10 mouse cellular contexts compared by ENCODE assay signal in genomic region chr12:52790350-52790768, GRCm38 (mm10).
DNase-seq lines count a peak whose midpoint lies in the region; ATAC-seq and TF ChIP-seq lines count a peak whose summit lies in the region.
"Had no signal": no experiment of that assay in that cellular context is flagged by ENCODE, and none has a peak within 500 bp of the region (broad histone marks: within the 10 kb centered on the region; RNA-seq: fewer than 3 reads in every experiment).

No protein-coding gene starts in this region.

- TF ChIP-seq EP300 in heart, postnatal 0 days (IDR thresholded peaks at IDR 0.05; ENCODE audit: low read depth) = 0 out of 2 replicates have a peak, but pooled peaks have one; percentile 21

- 23% methylated on average over 8 of the region's 8 CpGs for WGBS in kidney, embryonic 16.5 days
- 3% methylated on average over 8 of the region's 8 CpGs for WGBS in heart, postnatal 0 days
- WGBS in midbrain, embryonic 11.5 days = 10% methylated on average over 8 of the region's 8 CpGs
- 22% methylated on average over 8 of the region's 8 CpGs for WGBS in kidney, embryonic 15.5 days

- no peaks in the 10 kb centered on the region for H3K36me3 ChIP-seq in kidney, embryonic 16.5 days (ENCODE audit: insufficient read depth, low read length)
- no peaks in the 10 kb centered on the region for H3K36me3 ChIP-seq in heart, postnatal 0 days (replicated peaks; ENCODE audit: control insufficient read depth, insufficient read depth, low read length)
- no peaks in the 10 kb centered on the region for H3K36me3 ChIP-seq in midbrain, embryonic 11.5 days (ENCODE audit: control insufficient read depth, insufficient read depth, low read length)
- no peaks in the 10 kb centered on the region for H3K36me3 ChIP-seq in kidney, embryonic 15.5 days
- H3K36me3 ChIP-seq: embryonic facial prominence, embryonic 13.5 days had no signal

- no peak overlapping the region for H3K4me2 ChIP-seq in kidney, embryonic 16.5 days (replicated peaks; ENCODE audit: low read depth, low read length)
- peak overlapping the region; percentile 56 for H3K4me2 ChIP-seq in heart, postnatal 0 days (ENCODE audit: low read depth, low read length)
- H3K4me2 ChIP-seq in midbrain, embryonic 11.5 days = no peak overlapping the region; the same call in 1 of the 2 replicates
- no peak overlapping the region for H3K4me2 ChIP-seq in kidney, embryonic 15.5 days
- H3K4me2 ChIP-seq: embryonic facial prominence, embryonic 13.5 days had no signal

- H3K27ac ChIP-seq in kidney, embryonic 16.5 days (ENCODE audit: low read length) = no peak overlapping the region
- H3K27ac ChIP-seq in heart, postnatal 0 days (ENCODE audit: low read depth) = peak overlapping the region; percentile 76
- H3K27ac ChIP-seq in midbrain, embryonic 11.5 days (ENCODE audit: low read depth, low read length) = no peak overlapping the region
- no peak overlapping the region for H3K27ac ChIP-seq in kidney, embryonic 15.5 days
- H3K27ac ChIP-seq: embryonic facial prominence, embryonic 13.5 days; macrophage had no signal

- no peak for TF ChIP-seq CTCF in heart, postnatal 0 days (IDR thresholded peaks at IDR 0.05; ENCODE audit: low read depth)

- DNase-seq in kidney, postnatal 10 days = peak; percentile 11
- DNase-seq in cerebellum, postnatal 36 days = peak; percentile 61 to 66
- DNase-seq in heart, postnatal 0 days (ENCODE audit: low spot score) = peak; percentile 71
- peak; percentile 89 for DNase-seq in midbrain, embryonic 11.5 days (ENCODE audit: low spot score, missing footprints)
- no peak for DNase-seq in frontal cortex, adult 2 months (ENCODE audit: extremely low spot score in 1 of 2, low spot score in 1 of 2)
- DNase-seq in right cerebral cortex, postnatal 14 days = no peak

- peaks cover 2% of the 10 kb centered on the region; the same call in 1 of the 2 replicates for H3K27me3 ChIP-seq in kidney, embryonic 16.5 days (ENCODE audit: insufficient read depth, low read length)
- H3K27me3 ChIP-seq in heart, postnatal 0 days (ENCODE audit: control insufficient read depth, insufficient read depth, low read length) = no peaks in the 10 kb centered on the region
- no peaks in the 10 kb centered on the region for H3K27me3 ChIP-seq in midbrain, embryonic 11.5 days (ENCODE audit: control insufficient read depth, insufficient read depth, low read length)
- peaks cover 7% of the 10 kb centered on the region; the same call in 1 of the 2 replicates for H3K27me3 ChIP-seq in kidney, embryonic 15.5 days

- no peaks in the 10 kb centered on the region for H3K4me1 ChIP-seq in kidney, embryonic 16.5 days (ENCODE audit: insufficient read depth, low read length)
- H3K4me1 ChIP-seq in heart, postnatal 0 days (ENCODE audit: control insufficient read depth, insufficient read depth) = peaks cover 7% of the 10 kb centered on the region
- H3K4me1 ChIP-seq in midbrain, embryonic 11.5 days (ENCODE audit: control insufficient read depth, insufficient read depth, low read length) = peaks cover 23% of the 10 kb centered on the region
- no peaks in the 10 kb centered on the region; the same call in 1 of the 2 replicates for H3K4me1 ChIP-seq in kidney, embryonic 15.5 days

- no peak overlapping the region for H3K4me3 ChIP-seq in kidney, embryonic 16.5 days (ENCODE audit: low read length)
- peak overlapping the region; percentile 24 for H3K4me3 ChIP-seq in heart, postnatal 0 days (ENCODE audit: low read depth, low read length)
- H3K4me3 ChIP-seq in midbrain, embryonic 11.5 days (ENCODE audit: low read depth, low read length) = no peak overlapping the region
- no peak overlapping the region for H3K4me3 ChIP-seq in kidney, embryonic 15.5 days (replicated peaks)
- H3K4me3 ChIP-seq: embryonic facial prominence, embryonic 13.5 days had no signal

- no peak for ATAC-seq in kidney, embryonic 16.5 days (ENCODE audit: low FRiP score, low TSS enrichment)
- peak; percentile 94 for ATAC-seq in heart, postnatal 0 days (ENCODE audit: insufficient read depth, low read depth)
- peak; percentile 90 for ATAC-seq in midbrain, embryonic 11.5 days (ENCODE audit: low FRiP score)
- no peak for ATAC-seq in kidney, embryonic 15.5 days (replicated peaks; ENCODE audit: low FRiP score)

- no peak overlapping the region for H3K9ac ChIP-seq in kidney, embryonic 16.5 days (replicated peaks; ENCODE audit: low read length)
- peak overlapping the region; percentile 34; the same call in 1 of the 2 replicates for H3K9ac ChIP-seq in heart, postnatal 0 days (replicated peaks; ENCODE audit: low read depth, low read length)
- peak overlapping the region; percentile 13; the same call in 1 of the 2 replicates for H3K9ac ChIP-seq in midbrain, embryonic 11.5 days (ENCODE audit: low read length)
- no peak overlapping the region for H3K9ac ChIP-seq in kidney, embryonic 15.5 days
- H3K9ac ChIP-seq: embryonic facial prominence, embryonic 13.5 days had no signal

- H3K9me3 ChIP-seq in kidney, embryonic 16.5 days (ENCODE audit: low read length) = no peaks in the 10 kb centered on the region
- H3K9me3 ChIP-seq in heart, postnatal 0 days (replicated peaks; ENCODE audit: control insufficient read depth, low read length) = no peaks in the 10 kb centered on the region
- H3K9me3 ChIP-seq in midbrain, embryonic 11.5 days (ENCODE audit: control insufficient read depth, low read length) = no peaks in the 10 kb centered on the region
- no peaks in the 10 kb centered on the region for H3K9me3 ChIP-seq in kidney, embryonic 15.5 days (replicated peaks)
- H3K9me3 ChIP-seq: embryonic facial prominence, embryonic 13.5 days had no signal

Comparison
In these comparisons a context has a peak if more than half of its experiments do, and no peak if none do; other contexts are left out.
1. DNase-seq: peak in kidney, postnatal 10 days (single experiment), cerebellum, postnatal 36 days (2 of 2), heart, postnatal 0 days (single experiment) and midbrain, embryonic 11.5 days (single experiment); none in frontal cortex, adult 2 months (0 of 2) and right cerebral cortex, postnatal 14 days (single experiment).
2. ATAC-seq: peak in heart, postnatal 0 days (single experiment) and midbrain, embryonic 11.5 days (single experiment); none in kidney, embryonic 16.5 days (single experiment) and kidney, embryonic 15.5 days (single experiment).
3. H3K9ac ChIP-seq: peak in heart, postnatal 0 days (single experiment) and midbrain, embryonic 11.5 days (single experiment); none in kidney, embryonic 16.5 days (single experiment) and kidney, embryonic 15.5 days (single experiment).